Mouse (Mus musculus): ENCODE data around the gene Wnt6. TPM values are rescaled to one million over a fixed set of nuclear protein-coding genes. Genes with fewer than 3 reads are reported as not detected.

The Wnt6 gene
- 2.4 and 3.2 TPM in 2 replicates for total RNA-seq (2021)
- long read RNA-seq, experiment 1, partial matches to known transcripts: 0 of 3 reads
- long read RNA-seq, experiment 1, other reads (novel, unspliced or antisense): 0 of 3 reads
- long read RNA-seq, experiment 2, partial matches to known transcripts: 0 of 2 reads
- long read RNA-seq, experiment 2, other reads (novel, unspliced or antisense): 1 of 2 reads

GRCm38 (mm10) chr1:74771845-74771930, at the start of gene Wnt6:
Gene Wnt6, plus strand, starts transcription at chr1:74771892.
- DNase-seq: no peak

DNA sequence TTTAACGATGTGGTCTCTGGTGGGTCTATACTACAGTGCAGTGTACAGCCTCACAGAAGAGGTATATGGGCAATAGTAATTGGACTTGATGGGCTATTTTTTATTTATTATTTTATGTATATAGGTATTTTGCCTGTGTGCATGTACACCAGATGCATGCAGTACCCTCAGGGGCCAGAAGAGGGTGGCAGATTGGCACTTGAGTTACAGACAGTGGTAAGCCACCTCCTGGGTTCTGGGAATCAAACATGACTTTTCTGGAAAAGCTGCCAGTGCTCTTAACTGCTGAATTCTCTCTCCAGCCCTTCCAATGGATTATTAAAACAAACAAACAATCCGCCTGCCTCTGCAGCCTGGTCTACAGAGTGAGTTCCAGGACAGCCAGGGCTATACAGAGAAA, 47.9 kb upstream of the Wnt6 start:
- DNase-seq: peak; percentile 19

DNA sequence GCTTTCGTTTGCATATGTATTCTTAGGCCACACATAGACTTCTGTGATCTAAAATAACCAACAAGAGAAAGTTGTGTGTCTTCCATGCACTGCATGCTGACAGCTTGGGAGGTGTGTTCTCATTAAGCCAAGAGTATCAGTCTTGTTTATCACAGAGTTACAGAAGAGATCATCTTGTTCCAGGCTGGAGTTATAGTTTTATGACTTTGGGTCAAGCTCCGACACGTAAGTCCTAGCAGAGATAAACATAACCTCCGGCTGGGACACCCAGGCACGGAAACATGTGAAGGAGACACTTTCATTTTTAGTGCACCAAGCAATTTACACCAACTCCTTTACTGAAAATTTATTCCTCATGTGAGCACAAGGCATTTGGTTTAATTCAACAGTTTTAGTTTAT, 45.6 kb upstream of the Wnt6 start:
- DNase-seq: no peak

DNA sequence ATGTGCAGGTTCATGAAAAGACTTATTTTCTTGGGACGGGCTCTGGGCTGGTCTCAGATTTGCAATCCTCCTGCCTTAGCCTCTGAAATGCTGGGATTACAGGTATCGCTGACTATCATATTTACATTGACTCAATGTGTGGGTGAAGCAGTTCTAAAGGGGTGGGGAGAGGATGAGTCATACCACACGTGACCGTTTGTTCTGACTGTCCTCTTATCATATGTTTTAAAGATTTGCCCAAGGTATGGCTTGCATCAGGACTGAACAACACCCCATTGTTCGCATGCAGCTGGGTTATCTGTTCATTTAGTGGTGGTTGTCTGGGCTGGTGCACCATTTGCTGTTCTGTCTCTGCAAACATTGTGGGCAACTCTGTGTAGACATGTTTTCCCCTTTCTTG, 45.0 kb upstream of the Wnt6 start:
- DNase-seq: no peak

DNA sequence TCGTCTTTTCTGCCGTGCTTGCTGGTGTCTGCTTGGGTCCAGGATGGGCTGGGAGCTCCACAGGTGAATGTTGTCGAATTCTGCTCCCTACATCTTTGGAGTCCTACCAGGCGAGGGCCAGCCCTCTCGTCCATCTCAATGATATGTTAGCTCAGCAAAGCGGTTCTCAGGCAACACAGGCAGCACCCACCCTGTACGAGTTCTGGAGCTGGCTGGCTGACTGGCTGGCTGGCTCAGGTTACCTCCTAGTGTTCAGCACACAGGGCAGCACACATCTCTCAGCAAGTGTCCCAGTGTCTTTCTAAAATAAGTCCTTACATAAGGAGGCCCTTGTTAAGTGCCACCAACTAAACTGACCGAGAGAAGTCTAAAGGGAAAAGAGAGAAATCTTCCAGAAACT, 43.2 kb upstream of the Wnt6 start:
- no peak for DNase-seq

GRCm38 (mm10) chr1:74736977-74737376, 34.7 kb upstream of the Wnt6 start:
- DNase-seq: no peak

- no peak for DNase-seq
These were observed 34.2 kb upstream of the Wnt6 start for GRCm38 (mm10) chr1:74737500-74737899.

DNA sequence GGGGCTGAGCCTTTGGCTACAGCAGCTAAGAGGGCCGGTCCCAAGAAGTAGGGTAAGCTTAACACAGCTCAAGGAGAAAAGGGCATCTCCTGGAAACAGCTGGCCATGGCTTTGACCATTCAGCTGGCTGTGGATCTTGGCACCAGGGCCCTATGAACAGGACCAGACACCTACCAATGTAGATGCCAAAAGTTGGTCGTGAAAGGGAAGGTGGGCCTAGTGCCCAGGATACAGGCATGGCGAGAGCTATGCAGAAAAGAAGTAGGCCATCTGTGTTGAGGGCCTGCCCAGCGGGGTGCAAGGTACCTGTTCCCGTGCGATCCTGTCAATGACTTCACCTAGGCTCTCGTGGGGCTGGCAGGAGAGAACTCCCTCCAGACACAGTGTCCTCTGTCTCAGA, 30.8 kb upstream of the Wnt6 start:
- DNase-seq: no peak

DNA sequence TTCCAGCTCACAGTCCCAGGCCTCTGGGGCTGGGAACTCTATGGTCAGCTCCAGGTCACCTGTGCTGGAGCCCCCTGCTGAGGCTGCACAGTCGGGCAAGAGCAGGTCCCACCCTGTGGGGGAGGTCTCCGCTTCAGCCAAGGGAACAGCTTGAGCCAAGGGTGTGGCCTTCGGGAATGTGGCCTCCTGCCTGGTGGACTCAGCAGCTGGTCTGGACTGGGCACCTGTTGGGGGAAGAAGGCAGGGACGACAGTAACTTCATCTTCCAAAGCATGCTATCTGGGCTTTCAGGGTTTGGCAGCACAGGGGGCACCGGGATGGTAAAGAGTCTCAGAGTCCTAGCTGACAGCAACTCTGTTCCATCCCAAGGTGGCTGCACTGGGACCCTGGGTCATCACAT, 24.4 kb upstream of the Wnt6 start:
- no peak for DNase-seq

GRCm38 (mm10) chr1:74748643-74749271, 22.9 kb upstream of the Wnt6 start, which contains the start of gene Prkag3:
Gene Prkag3, minus strand, starts transcription at chr1:74749221.
- peak; percentile 86 for DNase-seq

DNA sequence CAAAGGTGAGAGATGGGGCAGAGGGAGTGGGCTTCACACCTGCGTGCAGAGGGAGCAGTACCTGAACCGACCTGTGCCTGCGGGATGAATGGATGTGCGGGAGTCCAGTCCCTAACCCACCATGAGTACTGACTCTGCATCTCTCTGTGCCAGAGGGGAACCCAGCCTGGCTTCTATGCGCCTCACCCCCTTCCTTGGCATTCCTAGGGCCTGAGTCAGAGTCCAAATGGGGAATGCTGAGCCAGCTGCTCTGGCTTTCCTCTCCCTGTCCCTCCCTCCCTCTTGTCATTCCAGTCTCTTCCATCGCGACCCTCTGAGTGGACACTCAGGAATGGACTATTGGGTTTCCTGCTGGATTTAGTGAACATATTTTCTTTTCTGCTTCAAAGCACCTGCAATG, 22.4 kb upstream of the Wnt6 start:
- DNase-seq: peak; percentile 73

DNA sequence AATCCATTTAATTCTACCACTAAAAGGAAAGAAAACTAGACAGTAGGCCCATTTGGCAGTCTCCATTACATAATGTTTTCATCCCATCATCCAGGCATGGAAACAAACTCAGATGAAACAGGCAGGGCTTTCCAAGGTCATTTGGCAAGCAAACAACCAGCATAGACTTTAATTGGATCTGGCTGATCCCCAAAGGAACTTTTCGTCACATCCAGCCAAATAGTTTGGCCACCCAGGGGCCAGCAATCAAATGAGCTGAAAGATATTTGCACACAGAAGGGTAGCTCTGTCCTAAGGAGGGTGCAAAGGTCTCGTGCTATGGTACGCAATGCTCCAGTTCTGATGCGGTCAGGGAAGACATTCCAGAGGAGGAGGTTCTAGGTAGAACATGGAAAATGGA, 21.0 kb upstream of the Wnt6 start:
- DNase-seq: no peak

DNA sequence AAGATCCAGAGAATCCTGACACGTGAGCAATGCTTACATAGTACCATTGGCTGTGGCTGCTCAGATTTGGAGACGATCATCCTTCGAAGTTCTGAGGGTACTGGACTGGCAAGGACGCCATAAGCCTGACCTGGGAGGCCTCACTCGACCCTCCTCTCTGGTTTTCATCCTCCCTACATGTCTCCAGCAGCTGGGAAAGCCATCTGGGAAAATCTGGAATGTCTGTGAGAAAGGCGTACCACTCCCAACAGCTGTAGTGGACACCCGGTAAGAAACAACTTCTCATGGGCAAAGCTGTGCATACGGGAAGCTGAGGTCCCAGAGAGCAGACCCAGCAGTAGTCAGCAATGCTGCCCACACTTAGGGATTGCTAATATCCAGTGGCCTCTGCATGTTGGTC, 19.5 kb upstream of the Wnt6 start:
- no peak for DNase-seq

DNA sequence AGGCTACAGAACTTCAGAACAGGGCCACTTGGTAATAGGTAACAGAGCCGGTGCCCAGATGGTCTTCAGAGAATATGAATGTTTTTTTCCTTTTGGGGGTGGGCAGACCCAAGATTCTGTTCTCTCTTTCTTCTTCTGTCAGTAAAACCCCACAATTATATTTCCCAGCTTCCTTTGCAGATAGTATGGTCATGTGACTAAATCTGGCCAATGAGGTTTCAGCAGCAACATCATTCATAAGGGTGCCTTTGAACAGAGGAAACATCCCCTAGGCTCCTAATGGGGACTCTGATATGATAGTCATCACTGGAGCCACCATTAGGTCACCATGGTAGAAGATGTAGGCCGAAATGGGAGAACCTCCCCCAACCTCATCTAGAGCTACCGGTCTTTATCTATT, 18.9 kb upstream of the Wnt6 start:
- no peak for DNase-seq

GRCm38 (mm10) chr1:74753266-74753974, 18.3 kb upstream of the Wnt6 start:
- DNase-seq: no peak

- DNase-seq: no peak
These were observed 17.4 kb upstream of the Wnt6 start for GRCm38 (mm10) chr1:74754175-74754785.

DNA sequence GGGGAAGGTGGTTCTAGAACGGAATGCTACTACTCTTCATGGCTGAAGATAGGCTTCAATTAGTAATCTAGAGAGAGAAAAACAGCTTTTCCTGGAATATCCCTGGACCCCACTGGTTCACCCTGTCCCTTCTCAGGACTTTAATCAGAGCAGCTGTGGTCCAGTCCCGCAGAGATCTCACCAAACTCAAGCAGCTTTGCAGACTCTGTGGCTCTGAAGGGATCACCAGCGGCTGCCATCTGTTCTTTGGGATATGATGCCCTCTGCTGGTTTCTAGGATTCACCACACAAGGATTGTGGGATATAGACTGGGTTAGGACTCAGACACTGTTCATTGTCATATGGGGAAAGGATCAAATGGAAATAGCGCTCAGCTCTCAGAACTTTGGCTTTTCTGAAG, 11.9 kb upstream of the Wnt6 start:
- peak; percentile 64 for DNase-seq

DNA sequence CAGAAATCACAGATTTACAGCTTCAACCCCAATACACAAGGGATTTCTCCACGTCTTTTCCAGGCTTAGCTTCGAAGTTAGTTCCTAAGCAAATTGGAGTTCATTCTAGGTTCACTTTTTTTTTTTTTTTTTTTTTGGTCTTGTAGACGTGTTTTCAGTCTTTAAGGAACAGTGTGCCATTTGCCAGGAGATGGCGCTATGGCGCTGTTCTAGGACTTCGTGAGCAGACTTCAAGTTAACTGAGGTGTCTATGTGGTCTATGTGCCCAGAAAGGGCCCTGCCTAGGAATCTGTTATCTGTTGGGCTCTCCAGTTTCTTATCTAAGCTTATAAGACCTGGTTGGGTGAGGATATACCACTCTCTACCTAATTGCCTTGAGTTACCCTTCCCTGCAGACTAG, 8.6 kb upstream of the Wnt6 start:
- peak; percentile 84 for DNase-seq

DNA sequence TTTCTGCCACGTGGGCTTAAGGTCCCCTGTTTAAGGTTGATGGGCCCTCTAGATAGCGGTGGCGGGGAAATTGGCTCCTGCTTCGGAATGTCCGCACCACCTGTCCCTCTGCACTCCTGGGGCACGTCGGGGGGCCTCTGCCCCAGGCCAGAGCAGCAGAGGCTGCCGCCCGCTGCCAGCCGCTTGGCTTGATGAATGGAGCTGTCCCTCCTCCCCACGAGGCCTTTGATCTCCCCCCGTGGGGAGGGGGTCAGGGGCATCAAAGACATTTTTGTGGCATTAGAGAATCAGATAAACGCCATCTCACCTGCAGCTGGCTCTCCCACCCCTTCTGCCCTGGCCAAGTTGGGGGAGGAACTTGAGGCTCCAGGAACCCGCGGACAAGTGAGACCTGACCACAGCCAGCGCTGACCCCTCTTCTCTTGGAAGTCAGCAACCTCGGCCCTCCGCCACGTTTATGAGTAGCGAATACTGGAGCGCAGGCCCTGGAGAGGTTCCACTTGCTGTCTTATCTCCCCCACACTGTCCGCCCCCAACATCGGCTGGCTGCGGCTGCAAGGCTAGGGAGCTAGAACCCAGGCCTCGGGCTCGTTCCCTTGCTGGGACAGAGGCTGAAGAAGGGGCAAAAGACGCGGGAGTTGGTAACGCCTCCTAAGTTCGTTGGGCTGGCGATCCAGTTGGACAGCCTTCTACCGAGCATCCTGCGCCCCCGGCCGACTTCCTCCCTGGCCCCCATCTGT, 795 bp upstream of the Wnt6 start:
- no peak for DNase-seq

DNA sequence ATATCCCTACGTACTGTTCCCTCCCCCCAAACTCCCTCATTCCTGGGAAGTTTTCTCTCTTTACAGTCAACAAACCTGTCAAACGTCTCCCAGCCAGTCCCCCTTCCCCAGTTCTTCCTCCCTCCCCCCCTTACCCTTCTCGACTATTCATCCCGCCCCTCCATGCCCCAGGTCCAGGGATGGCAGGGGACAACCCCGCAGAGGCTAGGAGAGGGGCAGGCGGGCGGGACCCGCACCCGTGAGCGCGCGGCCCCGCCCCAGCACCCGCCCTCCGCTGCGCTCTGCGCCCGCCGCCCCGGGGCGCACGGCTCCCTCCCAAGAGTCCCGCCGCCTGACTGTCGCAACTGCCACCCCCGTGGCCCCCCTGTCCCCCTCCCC, 236 bp upstream of the Wnt6 start:
- DNase-seq: no peak

- peak; percentile 45 for DNase-seq
These were observed 384 bp downstream of the Wnt6 start for GRCm38 (mm10) chr1:74771931-74772620.

- peak; percentile 92 for DNase-seq
These were observed 1.4 kb downstream of the Wnt6 start for GRCm38 (mm10) chr1:74773136-74773535.

GRCm38 (mm10) chr1:74774062-74774461, 2.4 kb downstream of the Wnt6 start:
- no peak for DNase-seq
